Mouse (Mus musculus) large intestine, adult 2 months (tissue): ENCODE results near the gene Plin5. TPM values are rescaled to one million over a fixed set of nuclear protein-coding genes. Genes with fewer than 3 reads are reported as not detected.
"Not testable (repeated sequence)": the region's sequence is repeated elsewhere in the genome, so short reads cannot be mapped to it uniquely, and the experiment has no call there.

Experiments
- DNase-seq: peaks from one replicate; pipeline ENCODE4 v3.0.0-alpha.2; 2012; ENCODE audit warnings: low read depth, low spot score
- WGBS: fragments of 180-500 bp; shearing (Covaris S2); methylation state at CpG from one replicate; pipeline ENCODE4 v1.1.7; 2018; 5-methylcytosine and 5-hydroxymethylcytosine counted together
- polyA plus RNA-seq: library from polyadenylated mRNA; depleted of rRNA; stranded (reverse); fragments of >200 nt; gene quantifications from 2 replicates; pipeline ENCODE4 v1.2.3, GENCODE M21; 2012

Plin5 gene
- polyA plus RNA-seq, 1 experiment: 0.27 TPM

DNA sequence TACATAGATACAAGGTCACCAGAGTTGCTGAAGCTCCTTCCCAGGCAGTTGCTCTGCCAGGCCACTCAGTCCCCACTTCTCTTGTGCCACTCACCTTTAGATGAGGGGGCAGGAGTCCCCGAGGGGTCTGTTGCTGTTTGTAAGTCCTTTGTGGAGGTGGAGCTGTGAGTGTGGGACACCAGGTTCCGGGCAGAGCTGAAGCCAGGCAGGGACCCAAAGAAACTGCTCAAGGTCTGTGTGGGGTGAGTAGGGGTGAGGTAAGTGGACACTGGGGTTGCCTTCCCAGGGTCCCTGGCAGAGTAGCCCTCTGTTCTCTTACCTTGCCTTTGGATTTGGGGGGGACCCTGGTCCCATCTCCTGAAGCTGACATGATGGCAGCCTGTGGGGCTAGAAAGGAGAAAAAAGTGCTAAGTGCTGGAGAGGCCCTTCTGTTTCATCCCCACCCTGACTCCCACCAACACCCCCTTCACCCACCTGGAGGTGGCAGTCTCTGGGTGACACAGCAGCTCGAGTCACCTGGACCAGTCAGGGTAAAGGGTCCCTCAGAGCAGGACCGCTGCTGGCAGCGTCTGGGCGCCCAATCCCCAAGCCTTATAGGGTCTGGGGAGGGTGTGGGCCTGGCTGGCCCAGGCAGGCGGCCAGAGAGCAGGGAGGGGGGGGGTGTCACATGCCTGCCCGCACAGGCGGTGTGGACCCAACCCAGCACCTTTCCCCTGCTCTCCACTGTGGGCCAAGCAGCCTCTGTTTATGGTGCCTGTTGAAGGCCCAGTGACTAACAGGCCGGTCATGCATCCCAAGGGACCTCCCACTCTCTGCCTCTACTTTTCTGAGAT is 8.0 kb downstream of the Plin5 start, which contains the start of gene Plin4:
Plin4 (minus strand) TSS at position 585 of the 833 bp plus-strand sequence.
- no peak for DNase-seq

DNA sequence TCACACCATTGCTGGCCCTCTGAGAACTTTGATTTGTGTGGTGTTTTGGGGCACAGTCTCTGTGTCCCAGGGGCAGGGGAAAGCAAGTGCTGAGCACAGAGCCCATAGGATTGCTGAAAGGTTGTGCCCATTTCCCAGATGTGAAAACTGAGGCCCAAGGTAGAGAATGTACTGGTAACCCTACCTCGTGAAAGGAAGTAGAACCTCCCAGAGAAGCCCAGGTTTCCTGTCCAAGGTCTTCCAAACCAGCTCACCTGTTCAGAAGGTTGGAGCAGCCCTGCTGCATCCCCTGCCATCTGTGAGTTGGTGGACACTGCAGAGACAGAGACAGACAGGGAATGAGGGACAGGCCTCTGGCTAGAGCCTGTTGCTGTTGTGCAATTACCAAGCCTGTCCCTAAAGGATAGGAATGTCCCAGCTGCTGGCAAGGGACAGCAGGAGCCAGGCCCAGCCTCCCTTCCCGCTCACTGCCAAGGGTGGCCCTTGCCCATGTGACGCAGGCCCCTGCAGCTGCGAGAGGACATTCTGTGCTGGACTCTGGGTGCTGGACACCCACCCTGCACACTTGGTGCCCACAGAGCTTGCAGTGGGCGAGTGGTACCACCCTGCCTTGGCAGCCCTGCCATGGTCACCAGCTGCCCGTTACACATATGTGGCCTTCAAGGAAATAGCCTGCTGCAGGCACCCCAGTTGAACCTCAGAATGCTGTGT is 8.9 kb downstream of the Plin5 start:
- 74% methylated on average over 6 of the region's 6 CpGs for WGBS
- DNase-seq: no peak

More for the DNA sequence above, 8.0 kb downstream of the Plin5 start, which contains the start of gene Plin4:
- 43% methylated on average over 10 of the region's 10 CpGs for WGBS

DNA sequence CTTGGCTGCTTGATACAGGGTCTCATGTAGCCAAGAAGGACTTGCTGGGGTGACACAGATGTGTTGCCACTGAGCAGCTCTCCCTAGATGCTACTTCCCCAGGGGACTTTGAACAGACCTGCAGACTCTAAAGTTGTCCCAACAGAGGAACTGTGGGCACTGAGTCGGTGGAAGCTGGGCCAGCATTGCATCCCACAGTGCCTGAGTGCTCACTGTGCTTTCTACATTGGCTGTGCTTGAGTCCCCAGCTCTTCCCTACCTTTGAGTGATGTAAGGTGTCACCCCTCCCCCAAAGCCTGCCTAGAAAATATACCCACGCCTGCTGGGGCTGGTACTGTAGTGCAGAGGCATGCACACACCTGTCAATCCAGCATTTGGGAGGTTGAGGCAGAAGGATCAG is 9.7 kb downstream of the Plin5 start:
- DNase-seq: no peak
- WGBS: 67% methylated on average over 2 of the region's 2 CpGs

DNA sequence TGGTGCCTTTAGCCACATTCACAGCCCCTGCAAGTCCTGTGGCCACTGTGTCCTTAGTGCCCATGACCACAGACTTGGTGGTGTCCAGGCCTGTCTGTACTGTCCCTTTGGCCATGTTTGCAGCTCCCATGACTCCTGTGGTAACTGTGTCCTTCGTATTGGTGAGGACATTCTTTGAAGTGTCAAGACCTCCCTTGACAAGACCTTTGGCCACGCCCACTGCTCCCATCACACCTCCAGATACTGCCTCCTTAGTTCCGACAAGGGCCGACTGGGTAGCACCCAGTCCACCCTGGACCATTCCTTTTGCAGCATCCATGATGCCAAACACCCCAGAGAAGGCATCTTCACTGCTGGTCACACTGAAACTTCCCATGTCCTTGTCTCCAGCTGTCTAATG is 10.4 kb downstream of the Plin5 start:
- DNase-seq: no peak
- WGBS: 74% methylated on average over 4 of the region's 4 CpGs

DNA sequence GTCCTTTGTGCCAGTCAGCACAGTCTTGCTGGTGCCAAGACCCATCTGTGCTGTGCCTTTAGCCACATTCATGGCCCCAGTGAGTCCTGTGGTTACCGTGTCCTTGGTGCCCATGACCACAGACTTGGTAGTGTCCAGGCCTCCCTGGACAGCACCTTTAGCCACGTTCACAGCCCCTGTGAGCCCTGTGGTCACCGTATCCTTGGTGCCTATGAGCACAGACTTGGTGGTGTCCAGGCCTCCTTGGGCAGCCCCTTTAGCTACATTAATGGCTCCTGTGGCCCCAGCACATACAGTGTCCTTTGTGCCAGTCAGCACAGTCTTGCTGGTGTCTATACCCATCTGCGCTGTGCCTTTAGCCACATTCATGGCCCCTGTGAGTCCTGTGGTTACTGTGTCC is 11.0 kb downstream of the Plin5 start:
- 93% methylated on average over 4 of the region's 4 CpGs for WGBS
- DNase-seq: not testable (repeated sequence)

DNA sequence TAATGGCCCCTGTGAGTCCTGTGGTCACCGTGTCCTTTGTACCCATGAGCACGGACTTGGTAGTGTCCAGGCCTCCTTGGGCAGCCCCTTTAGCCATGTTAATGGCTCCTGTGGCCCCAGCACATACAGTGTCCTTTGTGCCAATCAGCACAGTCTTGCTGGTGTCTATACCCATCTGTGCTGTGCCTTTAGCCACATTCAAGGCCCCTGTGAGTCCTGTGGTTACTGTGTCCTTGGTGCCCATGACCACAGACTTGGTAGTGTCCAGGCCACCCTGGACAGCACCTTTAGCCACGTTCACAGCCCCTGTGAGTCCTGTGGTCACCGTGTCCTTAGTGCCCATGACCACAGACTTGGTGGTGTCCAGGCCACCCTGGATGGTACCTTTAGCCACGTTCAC is 12.6 kb downstream of the Plin5 start:
- DNase-seq: not testable (repeated sequence)
- 93% methylated on average over 2 of the region's 5 CpGs for WGBS

DNA sequence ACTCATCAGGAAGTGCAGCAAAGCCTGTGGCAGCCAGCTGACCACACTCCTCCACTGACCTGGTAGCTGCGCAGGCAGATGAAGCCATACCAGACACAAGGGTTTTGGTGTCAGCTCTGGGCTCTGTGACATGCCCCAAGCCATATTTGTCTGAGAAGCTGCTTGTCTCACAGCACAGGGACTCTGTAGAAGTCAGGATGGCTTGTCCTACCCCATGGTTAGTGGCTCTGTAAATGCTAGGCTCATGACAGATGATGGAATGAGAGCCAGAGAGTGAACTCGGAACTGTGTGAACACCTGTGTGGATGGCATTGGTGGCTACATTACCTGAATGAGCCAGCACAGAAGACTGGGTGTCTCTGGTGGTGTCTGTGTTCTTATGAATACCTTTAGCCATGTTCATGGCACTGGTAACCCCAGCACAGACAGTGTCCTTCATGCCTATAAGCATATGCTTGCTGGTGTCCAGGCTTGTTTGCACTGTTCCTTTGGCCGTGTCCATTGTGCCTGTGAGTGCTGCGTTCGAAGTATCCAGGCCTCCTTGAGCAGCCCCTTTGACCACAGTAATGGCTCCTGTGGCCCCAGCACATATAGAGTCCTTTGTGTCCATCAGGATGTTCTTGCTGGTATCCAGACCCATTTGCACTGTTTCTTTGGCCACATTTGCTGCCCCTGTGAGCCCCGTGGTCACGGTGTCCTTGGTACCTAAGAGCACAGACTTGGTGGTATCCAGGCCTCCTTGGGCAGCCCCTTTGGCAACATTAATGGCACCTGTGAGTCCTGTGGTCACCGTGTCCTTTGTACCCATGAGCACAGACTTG is 13.7 kb downstream of the Plin5 start:
- 96% methylated on average over 8 of the region's 8 CpGs for WGBS
- DNase-seq: no peak

DNA sequence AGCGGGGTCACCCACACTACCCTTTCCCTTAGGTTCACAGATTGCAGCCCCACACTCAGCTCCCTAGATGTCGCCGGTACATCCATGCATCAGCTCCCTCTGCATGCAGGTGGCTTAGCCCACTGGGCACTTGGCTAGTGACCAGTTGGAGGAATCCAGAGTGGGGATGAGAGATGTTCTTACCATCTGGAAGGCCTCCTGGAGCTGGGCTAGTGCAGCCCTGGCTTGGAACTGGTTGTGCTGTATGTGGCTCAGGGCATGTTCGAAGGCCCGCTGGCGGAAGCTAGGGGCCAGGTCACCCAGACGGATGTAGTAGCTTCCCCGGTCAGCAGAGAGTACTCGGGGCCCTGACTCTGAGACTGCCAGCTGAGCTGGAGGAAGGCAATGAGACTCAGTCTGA is 14.5 kb downstream of the Plin5 start:
- DNase-seq: no peak
- WGBS: 94% methylated on average over 9 of the region's 9 CpGs

DNA sequence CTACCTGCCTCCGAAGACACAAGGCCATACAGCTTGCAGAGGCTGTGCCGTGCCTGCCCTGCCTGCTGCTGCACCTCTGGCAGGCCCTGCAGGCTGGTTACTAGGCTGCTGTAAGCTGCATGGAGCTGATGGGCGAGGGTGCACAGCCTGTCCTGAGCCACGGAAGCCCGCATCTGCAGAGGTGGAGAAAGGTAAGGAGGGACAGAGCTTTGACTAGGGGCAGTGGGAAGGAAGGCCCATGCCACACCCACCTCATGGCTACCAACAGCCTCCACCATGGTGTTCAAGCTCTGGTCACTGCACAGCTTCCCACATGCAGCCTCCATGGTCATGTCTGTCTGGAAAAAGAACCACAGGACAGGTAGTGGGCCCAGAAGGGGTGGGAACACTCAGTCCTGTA is 15.2 kb downstream of the Plin5 start:
- DNase-seq: no peak
- 90% methylated on average over 5 of the region's 5 CpGs for WGBS

DNA sequence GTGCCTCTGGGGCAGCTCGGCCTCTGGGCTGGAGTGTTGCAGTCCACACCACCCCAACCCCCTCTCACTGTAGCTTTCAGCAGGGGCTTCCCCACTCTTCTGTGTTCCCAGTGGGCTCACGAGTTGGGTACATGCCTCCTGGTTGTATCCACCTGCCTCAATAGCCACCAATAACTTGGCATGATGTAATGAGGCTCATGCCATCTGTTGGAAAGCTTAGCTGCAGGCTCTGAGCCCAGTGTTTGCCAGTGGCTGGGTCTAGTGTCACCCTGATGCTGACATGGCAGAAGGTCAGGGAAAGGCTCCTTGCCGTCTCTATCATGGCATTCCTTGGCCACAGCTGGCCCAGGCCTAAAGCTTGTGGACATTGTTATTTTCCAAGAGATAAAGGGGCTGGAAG is 16.6 kb downstream of the Plin5 start:
- WGBS: 92% methylated on average over 3 of the region's 3 CpGs
- no peak for DNase-seq

DNA sequence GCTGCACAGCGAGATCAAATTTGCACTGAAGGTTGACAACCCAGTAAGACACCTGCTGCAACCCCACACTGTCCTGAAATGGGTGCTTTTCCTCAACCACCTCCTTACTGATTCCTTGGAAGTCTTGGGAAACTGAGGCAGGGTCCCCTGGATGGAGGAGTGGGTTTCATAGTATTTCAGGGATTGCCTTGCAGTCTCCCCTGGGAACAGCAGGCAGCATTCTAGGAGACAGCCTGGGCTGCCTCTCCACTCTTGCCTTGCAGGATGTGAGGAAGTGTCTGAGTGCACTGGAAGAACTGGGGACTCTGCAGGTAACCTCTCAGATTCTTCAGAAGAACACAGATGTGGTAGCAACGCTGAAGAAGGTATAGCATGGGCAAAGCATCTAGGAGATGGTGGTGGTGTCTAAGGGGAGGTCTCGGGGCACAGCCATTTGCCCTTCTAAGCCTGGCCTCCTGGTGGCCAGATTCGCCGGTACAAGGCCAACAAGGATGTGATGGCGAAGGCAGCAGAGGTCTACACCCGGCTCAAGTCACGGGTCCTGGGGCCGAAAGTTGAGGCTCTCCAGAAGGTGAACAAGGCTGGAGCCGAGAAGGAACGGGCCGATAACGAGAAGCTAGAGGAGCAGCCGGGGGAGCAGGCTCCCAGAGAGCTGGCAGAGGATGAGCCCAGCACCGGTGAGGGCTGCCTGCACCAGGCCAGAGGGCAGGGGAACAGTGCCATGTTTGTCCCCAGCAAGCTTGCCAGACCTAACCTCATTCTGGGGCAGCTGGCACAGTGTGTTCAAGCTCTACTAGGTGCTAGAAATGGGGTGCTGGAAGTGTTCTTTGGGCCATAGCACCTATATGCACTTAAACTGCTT is 18.5 kb downstream of the Plin5 start:
- no peak for DNase-seq
- WGBS: 92% methylated on average over 15 of the region's 15 CpGs

DNA sequence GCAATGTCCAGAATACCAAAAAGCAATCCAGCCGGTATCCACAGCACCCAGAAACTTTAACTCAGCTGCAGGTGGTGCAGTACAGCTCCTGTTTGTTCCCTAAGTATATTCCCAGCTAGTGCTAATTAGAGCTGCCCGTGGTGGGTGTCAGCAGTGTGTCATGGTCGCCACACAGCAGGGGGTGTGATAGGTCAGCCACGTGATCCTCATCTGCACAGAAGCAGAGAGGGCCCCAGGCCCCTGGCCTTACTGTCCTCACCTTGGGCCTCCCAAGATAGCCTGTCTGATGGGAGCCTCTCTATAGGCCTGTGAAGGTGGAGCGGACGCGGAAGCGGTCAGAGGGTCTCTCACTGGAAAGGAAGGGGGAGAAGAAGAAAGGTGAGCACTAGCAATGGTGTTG is 19.2 kb downstream of the Plin5 start:
- DNase-seq: no peak
- 94% methylated on average over 8 of the region's 8 CpGs for WGBS

DNA sequence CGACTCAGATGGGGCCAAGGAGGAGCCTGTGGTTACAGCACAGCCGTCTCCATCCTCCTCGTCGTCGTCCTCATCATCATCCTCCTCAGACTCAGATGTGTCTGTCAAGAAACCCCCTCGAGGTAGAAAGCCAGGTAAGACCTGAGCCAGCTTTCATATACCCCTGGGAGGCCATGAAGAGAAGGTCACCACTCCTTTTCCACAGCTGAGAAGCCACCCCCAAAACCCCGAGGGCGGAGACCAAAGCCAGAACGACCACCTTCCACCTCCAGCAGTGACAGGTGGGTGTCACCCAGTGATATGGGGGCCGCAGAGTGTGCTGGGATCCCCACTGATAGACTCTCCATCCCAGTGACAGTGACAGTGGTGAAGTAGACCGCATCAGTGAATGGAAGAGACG is 20.5 kb downstream of the Plin5 start:
- no peak for DNase-seq
- WGBS: 88% methylated on average over 12 of the region's 12 CpGs

DNA sequence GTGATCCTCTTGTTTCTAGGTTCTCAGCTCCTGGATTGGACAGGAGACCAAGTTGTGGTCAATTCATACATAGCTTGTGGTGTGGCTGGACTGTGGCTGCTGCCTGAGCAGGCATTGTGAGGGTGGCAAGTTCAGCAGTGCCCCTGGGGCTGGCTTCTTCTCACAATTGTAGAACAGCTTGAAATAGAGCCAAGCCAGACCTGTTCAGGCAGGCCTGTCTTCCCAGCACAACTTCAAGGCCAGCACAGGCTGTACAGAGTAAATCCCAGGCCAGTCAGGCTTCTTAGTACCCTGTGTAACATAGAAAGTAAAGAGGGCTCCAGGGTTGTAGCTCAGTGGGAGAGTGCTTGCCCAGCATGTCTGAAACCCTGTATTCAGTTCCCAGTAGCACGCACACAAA is 24.6 kb downstream of the Plin5 start:
- 96% methylated on average over 1 of the region's 1 CpGs for WGBS
- no peak for DNase-seq

DNA sequence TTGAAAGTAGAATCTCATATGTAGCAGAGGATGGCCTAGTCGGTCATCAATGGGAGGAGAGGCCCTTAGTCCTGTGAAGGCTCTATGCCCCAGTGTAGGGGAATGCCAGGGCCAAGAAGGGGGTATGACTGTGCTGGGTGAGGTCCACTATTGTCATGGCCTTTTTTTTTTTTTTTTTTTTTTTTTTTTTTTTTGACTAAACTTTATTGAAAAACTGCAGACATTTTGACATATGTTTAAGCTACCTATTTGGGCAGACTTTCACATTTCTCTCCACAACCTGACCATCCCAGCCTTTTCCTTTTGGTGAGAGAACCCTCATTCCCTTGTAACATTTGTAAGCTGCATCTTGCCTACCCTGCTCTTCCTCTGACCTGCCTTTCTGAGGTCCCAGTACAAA is 25.1 kb downstream of the Plin5 start:
- WGBS: 92% methylated on average over 1 of the region's 1 CpGs
- no peak for DNase-seq

DNA sequence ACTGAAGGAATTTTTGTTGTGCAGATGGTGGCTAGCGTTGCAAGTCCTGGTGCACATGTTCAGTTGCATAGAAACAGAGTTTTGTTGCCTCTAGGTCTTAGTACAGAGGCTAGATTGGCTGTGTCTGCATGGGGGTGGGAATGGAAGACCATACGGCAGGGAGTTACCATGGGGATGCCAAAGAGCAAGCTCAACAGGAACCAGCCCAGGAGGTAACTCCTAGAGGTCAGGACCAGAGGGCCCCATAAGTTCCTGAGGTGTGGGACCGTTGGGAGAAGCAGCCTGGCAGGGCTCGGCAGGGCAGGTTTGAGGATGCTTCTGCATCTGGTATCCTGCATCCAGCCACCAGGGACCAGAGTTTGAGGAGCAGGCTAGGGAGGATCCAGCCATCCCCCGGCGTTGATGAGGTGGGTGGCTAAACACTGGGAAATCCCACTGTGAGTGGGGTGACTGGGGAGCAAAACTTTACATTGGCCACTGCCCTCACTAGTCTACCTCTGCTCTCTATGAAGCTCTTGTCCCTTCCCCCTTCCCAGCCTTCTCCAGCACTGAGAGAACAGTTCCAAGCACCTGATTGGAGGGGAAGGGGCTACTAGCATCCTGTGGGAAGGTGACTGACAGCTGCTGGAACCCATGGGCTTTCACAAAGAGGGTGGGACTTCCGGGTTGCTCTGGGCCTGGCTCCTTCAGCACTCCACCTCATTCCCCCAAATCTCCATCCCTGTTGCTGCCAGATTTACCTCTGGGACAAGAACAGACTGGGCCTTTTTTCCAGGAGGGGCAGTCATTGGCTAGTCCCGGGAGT is 36.4 kb downstream of the Plin5 start:
- no peak for DNase-seq
- WGBS: 38% methylated on average over 8 of the region's 8 CpGs

DNA sequence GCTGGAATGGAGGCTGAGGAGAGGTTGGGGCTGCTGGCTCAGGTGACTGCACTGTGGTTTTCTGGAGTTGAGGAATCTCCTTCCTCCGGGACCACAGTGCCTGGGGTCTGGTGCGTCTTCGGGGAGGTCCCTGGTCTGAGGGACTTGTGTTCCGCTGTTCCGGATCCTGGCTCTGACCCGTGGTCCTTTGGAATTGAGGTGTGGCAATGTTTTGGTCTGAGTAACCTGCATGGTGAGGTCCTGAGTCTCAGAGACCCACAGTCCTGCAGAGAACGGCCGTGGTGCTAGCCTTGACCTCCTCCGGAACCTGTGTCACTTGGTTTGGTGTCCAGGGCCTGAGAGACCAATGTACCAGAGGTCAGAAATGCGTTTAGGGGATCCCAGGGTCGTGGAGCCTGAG is 37.5 kb downstream of the Plin5 start:
- DNase-seq: no peak

More for the DNA sequence above, 37.5 kb downstream of the Plin5 start:
- under 1% methylated on average over 11 of the region's 11 CpGs for WGBS
